24 mouse cellular contexts compared by ENCODE assay signal in the genomic region with DNA sequence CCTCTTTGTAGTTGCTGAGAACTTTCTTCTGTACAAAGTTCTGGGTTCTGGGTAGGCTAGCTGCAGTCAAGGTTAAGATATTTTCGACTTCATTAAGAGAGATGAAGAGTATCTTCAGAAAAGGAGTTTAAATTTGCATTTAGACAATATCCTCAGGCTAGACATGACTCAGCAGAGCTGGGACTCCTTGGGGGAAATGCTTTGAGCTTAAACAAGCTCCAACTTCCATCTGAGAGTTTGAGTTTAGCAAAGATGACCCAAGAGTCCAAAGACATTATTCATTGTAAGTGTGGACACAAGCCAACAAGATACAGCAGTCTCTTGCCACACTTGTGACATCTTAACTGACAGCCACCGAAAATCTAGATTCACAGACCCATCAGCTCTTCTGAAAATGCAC. TPM values are rescaled to one million over a fixed set of nuclear protein-coding genes. Genes with fewer than 3 reads are reported as not detected.
"Had no signal": no experiment of that assay in that cellular context is flagged by ENCODE, and none has a peak within 500 bp of the region (broad histone marks: within the 10 kb centered on the region; RNA-seq: fewer than 3 reads in every experiment).

No protein-coding gene starts in this region.

- ATAC-seq: liver, embryonic 12.5 days had no signal

- H3K27me3 ChIP-seq: limb, embryonic 13.5 days; liver, embryonic 12.5 days; liver, embryonic 15.5 days; lung, embryonic 15.5 days had no signal

- H3K27ac ChIP-seq: layer of hippocampus, adult 2 months; limb, embryonic 10.5 days; limb, embryonic 13.5 days; liver, embryonic 12.5 days; liver, embryonic 15.5 days; lung, embryonic 15.5 days; midbrain, embryonic 10.5 days; neural tube, embryonic 13.5 days had no signal

- H3K36me3 ChIP-seq: limb, embryonic 10.5 days; limb, embryonic 13.5 days; liver, embryonic 12.5 days; liver, embryonic 15.5 days; lung, embryonic 15.5 days; midbrain, embryonic 10.5 days; neural tube, embryonic 13.5 days had no signal

- DNase-seq: kidney, adult 9 months; kidney, postnatal 14 days; kidney, postnatal 4 days; layer of hippocampus, adult 9-11 months; liver; lung, adult 18-20 months; lung, postnatal 10 days; lung, postnatal 36 days; midbrain, embryonic 14.5 days; retina, postnatal 1 day; right cerebral cortex, postnatal 25 days; spleen, adult 18-20 months; thymus, adult 2 months; thymus, postnatal 14 days; thymus, postnatal 4 days had no signal

- H3K9me3 ChIP-seq: limb, embryonic 10.5 days; limb, embryonic 13.5 days; liver, embryonic 12.5 days; liver, embryonic 15.5 days; lung, embryonic 15.5 days; midbrain, embryonic 10.5 days; neural tube, embryonic 13.5 days had no signal

- H3K4me3 ChIP-seq: layer of hippocampus, adult 2 months; limb, embryonic 10.5 days; limb, embryonic 13.5 days; liver, embryonic 12.5 days; liver, embryonic 15.5 days; lung, embryonic 15.5 days; megakaryocyte, embryonic 14.5 days; midbrain, embryonic 10.5 days; neural tube, embryonic 13.5 days had no signal

- H3K4me2 ChIP-seq: limb, embryonic 13.5 days; liver, embryonic 12.5 days; liver, embryonic 15.5 days; lung, embryonic 15.5 days; neural tube, embryonic 13.5 days had no signal

- H3K4me1 ChIP-seq: liver, embryonic 12.5 days; liver, embryonic 15.5 days had no signal

- H3K9ac ChIP-seq: limb, embryonic 13.5 days; liver, embryonic 12.5 days; liver, embryonic 15.5 days; lung, embryonic 15.5 days; neural tube, embryonic 13.5 days had no signal

RNA-seq across cellular contexts. Expression of a gene that starts 27.9 kb away (rescaled TPM):
- polyA plus RNA-seq: liver, embryonic 12.5 days; liver, embryonic 15.5 days had no signal
